Mouse (Mus musculus): ENCODE measurements around the gene Parm1.

Parm1 gene

GRCm38 (mm10) chr5:91517480-91518301 lies at the start of gene Parm1:
Gene Parm1, plus strand, starts transcription at chr5:91517615.
- in situ Hi-C loops (cut with MboI, MseI) = loop anchor here in 1 of 2 experiments (10.0 kb wide), 1 partner anchor 717 kb away; no protein-coding TSS in a partner anchor

DNA sequence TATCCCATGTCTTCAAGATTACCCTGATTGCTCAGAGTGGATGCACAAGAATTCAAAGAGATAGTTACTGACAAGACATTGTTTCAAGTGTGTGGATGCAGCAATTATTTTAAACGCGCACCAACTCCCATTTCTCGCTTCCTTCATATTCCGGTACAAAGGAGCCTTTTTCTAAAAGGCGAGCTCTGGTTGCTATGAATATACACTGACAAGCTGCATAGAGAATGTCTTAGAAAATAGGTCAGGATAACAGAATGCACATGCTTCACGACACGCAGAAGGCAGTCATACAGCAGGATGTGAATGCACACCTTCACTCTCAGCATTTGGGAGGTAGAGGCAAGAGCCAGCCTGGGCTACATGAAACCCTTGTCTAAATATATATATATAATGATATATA lies 42.2 kb upstream of the Parm1 start:
- in situ Hi-C loops (cut with MboI, MseI) = loop anchor here in 1 of 2 experiments (25.0 kb wide), 1 partner anchor 537 kb away; no protein-coding TSS in a partner anchor

DNA sequence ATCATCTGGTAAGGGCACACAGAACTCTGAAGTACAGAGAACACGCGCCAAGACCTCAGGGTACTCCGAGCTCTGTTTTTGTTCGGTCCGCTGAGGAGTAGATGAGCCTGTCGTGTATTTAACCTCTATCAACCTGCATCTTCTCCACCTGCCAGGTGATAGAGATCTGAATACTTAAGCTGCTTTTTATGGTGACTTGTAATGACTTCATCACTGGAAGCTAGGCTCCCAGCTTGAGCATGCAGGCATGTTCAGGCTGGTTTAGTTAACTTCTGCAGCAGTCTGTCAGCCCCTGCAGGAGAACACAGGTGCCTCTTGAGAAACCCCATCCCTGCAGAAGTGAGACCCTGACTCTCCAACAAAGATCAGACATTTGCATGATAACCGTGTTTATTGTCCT lies 40.6 kb upstream of the Parm1 start:
- in situ Hi-C loops (cut with MboI, MseI) = loop anchor here in 1 of 2 experiments (25.0 kb wide), 1 partner anchor 535 kb away; no protein-coding TSS in a partner anchor

DNA sequence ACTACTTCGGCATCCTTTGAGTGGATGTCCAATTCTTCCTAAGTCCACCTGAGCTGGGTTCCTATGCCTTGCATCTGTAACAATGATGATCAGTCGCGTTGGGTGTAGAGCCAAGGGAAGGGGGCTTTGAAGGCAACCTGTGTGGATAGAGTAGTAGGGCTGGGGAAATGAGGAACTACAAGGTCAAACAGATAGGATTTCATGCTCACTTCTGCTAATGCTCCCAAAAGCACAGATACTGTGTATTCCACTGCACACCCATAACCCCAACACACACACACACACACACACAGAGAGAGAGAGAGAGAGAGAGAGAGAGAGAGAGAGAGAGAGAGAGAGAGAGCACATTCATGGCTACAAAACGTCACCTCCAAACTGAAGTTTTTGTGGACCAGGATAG lies 38.7 kb upstream of the Parm1 start:
- in situ Hi-C loops (cut with MboI, MseI) = loop anchor here in 1 of 2 experiments (25.0 kb wide), 1 partner anchor 534 kb away; no protein-coding TSS in a partner anchor

GRCm38 (mm10) chr5:91480129-91480528 lies 37.3 kb upstream of the Parm1 start:
- in situ Hi-C loops (cut with MboI, MseI) = loop anchor here in 1 of 2 experiments (25.0 kb wide), 1 partner anchor 532 kb away; no protein-coding TSS in a partner anchor

- in situ Hi-C loops (cut with MboI, MseI) = loop anchor here in 1 of 2 experiments (25.0 kb wide), 1 partner anchor 528 kb away; no protein-coding TSS in a partner anchor
Observed at GRCm38 (mm10) chr5:91484324-91484723, 33.1 kb upstream of the Parm1 start.

- in situ Hi-C loops (cut with MboI, MseI) = loop anchor here in 1 of 2 experiments (25.0 kb wide), 1 partner anchor 518 kb away; no protein-coding TSS in a partner anchor
Observed at GRCm38 (mm10) chr5:91494456-91494855, 23.0 kb upstream of the Parm1 start.

GRCm38 (mm10) chr5:91501361-91501760 lies 16.1 kb upstream of the Parm1 start:
- in situ Hi-C loops (cut with MboI, MseI) = no loop called here

GRCm38 (mm10) chr5:91502366-91502765 lies 15.0 kb upstream of the Parm1 start:
- in situ Hi-C loops (cut with MboI, MseI) = no loop called here

DNA sequence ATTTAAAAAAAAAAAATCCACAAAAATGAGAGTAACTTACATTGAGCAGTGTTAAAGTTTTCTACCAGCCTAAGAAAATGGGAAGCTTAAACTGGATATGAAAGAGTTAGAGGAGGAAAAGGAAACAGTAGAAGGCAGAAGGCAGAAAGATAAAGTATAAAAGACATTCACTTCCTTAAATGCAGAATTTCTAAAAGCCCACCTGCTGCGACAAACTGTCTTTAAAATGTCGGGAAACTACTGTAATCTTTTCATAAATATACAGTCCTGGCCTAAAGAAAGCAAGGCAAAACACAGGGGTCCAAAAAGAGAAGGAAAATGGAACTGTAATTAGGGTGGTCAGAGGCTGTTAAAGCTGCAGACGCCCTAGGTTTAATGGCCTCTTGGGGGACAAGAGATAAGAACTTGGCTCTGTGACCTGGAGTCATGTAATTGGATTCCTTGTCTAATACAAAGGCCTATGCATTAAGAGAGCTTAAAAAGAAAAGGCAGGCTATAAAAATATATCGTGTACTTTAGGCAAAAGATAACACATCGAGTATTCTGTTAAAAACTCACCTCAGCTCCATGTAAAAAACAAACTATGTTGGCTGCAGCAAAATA lies 13.0 kb upstream of the Parm1 start:
- in situ Hi-C loops (cut with MboI, MseI) = no loop called here

- in situ Hi-C loops (cut with MboI, MseI) = loop anchor here in 1 of 2 experiments (10.0 kb wide), 1 partner anchor 718 kb away; no protein-coding TSS in a partner anchor
Observed at GRCm38 (mm10) chr5:91517077-91517476, 338 bp upstream of the Parm1 start.

DNA sequence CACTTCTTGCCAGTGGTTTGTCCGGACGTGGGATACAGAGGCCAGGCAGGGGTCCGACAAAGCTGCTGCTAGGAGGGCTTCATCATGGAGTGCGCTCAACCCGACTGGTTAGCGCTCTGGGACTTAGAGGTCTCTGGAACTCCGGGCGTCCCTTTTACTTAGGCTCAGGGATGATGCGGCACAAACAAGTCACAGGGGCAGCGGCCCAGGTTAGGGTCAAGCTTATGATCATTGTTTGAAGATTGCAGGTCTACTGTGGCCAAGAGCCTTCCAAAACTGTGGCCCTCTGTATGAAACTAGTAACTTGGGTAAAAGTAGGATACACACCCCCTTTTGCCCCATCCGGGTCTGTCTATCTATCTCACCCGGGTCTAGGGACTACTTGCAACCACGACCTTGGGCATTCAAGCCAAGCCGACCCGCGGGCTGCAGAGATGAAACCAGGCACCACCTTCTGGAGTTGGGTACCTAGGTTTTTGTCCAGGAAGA lies 931 bp downstream of the Parm1 start:
- in situ Hi-C loops (cut with MboI, MseI) = loop anchor here in 1 of 2 experiments (10.0 kb wide), 1 partner anchor 716 kb away; no protein-coding TSS in a partner anchor

- in situ Hi-C loops (cut with MboI, MseI) = loop anchor here in 1 of 2 experiments (10.0 kb wide), 1 partner anchor 716 kb away; no protein-coding TSS in a partner anchor
Observed at GRCm38 (mm10) chr5:91518946-91519345, 1.5 kb downstream of the Parm1 start.

DNA sequence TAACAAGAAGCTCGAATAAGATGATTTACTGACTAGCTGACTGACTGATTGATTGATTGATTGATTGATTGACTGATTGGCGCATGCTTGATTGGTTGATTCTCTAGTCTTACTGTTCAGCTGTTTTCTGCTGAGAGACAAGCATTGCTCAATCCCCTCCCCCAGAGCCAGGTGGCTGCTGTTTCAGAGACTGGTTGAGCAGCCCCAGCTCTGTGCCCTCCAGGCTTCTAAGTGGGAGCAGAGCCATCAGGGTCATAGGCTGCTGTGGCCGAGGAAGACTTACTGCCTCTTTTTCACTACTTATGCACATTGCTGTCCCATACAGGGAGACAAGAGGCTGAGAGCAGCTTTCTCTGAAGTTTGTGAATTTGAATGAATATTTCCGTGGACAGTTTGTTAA lies 2.1 kb downstream of the Parm1 start:
- in situ Hi-C loops (cut with MboI, MseI) = loop anchor here in 1 of 2 experiments (10.0 kb wide), 1 partner anchor 715 kb away; no protein-coding TSS in a partner anchor

- in situ Hi-C loops (cut with MboI, MseI) = no loop called here
Observed at GRCm38 (mm10) chr5:91532748-91533496, 15.5 kb downstream of the Parm1 start.

DNA sequence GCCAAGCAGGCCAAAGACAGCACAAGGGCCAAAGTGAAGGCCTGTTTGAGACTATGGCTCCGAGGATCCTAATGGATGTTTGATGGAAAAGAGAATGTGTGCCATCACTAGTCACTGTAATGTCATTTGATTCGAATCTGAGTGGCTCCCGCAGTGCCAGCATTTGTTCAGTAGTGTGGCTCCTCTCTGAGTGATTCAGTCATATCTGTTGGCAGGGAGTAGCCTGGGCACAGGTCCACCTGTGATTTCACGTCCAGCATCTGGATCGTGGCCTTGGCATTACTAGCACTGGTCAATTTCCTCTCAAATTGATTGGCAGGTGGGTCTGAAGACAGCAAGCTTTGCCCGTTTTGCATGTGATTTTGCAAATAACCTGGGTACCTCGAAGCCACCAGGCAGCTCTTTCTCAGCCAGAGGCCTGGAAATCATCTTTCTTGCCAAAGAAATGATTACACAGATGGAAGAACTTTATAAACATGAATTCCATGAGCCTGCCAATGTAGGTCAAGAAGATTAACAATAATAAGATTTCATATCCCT lies 41.7 kb downstream of the Parm1 start:
- in situ Hi-C loops (cut with MboI, MseI) = no loop called here

DNA sequence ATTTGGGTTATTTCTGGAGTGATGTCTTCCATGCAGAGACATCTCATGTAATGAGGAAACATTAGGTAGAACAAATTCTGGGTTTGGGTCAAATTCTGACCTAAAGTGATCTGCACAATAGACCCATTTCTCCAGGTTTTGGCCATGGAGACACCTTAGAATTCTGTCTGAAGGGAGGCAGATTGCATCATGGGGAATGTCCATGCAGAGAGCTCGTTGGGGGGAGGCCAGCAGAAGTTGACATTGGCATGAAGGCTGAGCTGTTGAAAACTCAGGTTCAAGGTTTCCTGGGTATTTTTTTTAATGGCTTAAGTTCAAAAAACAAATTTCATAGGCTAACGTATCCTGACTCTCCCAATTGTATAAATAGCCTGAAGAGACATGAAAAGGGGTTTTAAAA lies 42.3 kb downstream of the Parm1 start:
- in situ Hi-C loops (cut with MboI, MseI) = no loop called here

DNA sequence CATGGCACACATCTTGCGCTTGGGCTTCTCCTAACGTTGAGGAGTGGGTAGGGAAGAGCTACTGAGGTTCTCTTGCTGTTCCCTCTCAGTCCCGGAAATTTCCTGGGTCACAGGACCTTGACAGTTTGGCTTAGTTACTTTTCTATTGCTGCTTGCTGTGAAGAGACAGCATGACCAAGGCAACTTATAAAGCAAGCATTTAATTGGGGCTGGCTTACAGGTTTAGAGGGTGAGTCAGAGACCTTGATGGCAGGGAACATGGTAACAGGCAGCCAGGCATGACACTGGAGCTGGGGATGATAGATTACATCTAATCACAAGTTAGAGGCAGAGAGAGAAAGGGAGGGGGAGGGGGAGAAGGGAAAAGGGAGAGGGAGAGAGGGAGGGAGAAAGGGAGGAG lies 44.0 kb downstream of the Parm1 start:
- in situ Hi-C loops (cut with MboI, MseI) = no loop called here

DNA sequence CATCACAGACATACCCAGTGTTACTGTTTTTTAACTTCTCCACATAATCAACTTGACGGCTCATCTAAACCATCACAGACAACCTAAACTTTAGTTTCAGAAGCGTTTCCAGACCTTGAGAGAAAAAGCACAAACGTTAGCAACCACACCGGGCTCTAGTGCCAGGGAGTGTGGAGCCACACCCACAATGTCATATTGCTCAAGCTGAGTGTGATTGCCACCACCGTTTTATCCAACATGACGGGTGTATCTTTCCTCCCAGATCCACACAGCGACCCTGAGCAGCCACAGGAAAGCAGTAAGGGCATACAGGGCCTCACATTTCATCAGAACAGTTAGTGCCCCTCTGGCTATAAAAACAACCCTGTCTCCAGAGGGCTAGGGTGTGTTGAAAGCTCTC lies 45.1 kb downstream of the Parm1 start:
- in situ Hi-C loops (cut with MboI, MseI) = no loop called here

DNA sequence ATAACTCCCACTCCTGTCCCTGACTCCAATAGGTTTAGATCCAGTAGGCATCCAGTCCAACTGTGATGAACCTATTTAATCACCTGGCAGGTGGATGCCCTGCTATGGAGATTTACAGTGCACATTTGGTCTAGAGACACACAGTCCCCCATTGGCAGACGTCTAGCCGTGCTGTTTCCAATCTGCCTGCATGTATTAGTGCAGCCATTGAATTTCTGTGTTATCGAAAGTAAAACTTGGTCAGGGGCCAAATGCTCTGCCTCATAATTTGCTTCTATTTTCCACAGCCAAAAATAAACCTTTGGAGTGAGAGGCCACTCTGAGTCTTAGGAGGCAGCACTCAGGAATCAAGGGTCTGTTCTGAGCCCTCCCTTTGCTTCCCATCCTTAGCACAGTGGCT lies 46.6 kb downstream of the Parm1 start:
- in situ Hi-C loops (cut with MboI, MseI) = no loop called here

- in situ Hi-C loops (cut with MboI, MseI) = no loop called here
Observed at GRCm38 (mm10) chr5:91565458-91565857, 48.0 kb downstream of the Parm1 start.

Measured in T-helper 17 cell (primary cell).